Mouse (Mus musculus) heart, postnatal 0 days (tissue): ENCODE results near the gene Casq2. TPM values are rescaled to one million over a fixed set of nuclear protein-coding genes. Genes with fewer than 3 reads are reported as not detected.

Experiments used
- ATAC-seq: fragments of 200-750 bp; cut with Nextera tagmentation; 2 replicates; pipeline ENCODE4 v1.8.0; 2017; ENCODE audit warnings: low read depth, moderate number of reproducible peaks, moderate library complexity; ENCODE audit not compliant: insufficient read depth
- DNase-seq: peaks from one replicate; pipeline ENCODE4 v3.0.0-alpha.2; 2016; ENCODE audit warnings: low spot score
- H3K27ac ChIP-seq: fragments of 300-500 bp; sonication (generic); 2 replicates; pipeline ENCODE4 v1.5.1; 2014; ENCODE audit warnings: low read depth, mild to moderate bottlenecking
- H3K27me3 ChIP-seq: fragments of 300-500 bp; sonication (generic); 2 replicates; pipeline ENCODE4 v1.6.1; 2014; ENCODE audit warnings: low read length, mixed read lengths; ENCODE audit not compliant: control insufficient read depth, insufficient read depth
- H3K36me3 ChIP-seq: fragments of 300-500 bp; sonication (generic); replicated peaks from 2 replicates; pipeline ENCODE4 v1.6.1; 2014; ENCODE audit warnings: low read length, mixed read lengths; ENCODE audit not compliant: control insufficient read depth, insufficient read depth
- H3K4me1 ChIP-seq: fragments of 300-500 bp; sonication (generic); 2 replicates; pipeline ENCODE4 v1.6.1; 2014; ENCODE audit warnings: antibody characterized with exemption; ENCODE audit not compliant: control insufficient read depth, insufficient read depth
- H3K4me2 ChIP-seq: fragments of 300-500 bp; sonication (generic); 2 replicates; pipeline ENCODE4 v1.6.1; 2014; ENCODE audit warnings: low read depth, mild to moderate bottlenecking, low read length, moderate library complexity
- H3K4me3 ChIP-seq: fragments of 300-500 bp; sonication (generic); 2 replicates; pipeline ENCODE4 v1.5.1; 2014; ENCODE audit warnings: low read depth, low read length
- H3K9ac ChIP-seq: fragments of 300-500 bp; sonication (generic); replicated peaks from 2 replicates; pipeline ENCODE4 v1.6.1; 2014; ENCODE audit warnings: low read depth, low read length, mixed read lengths
- H3K9me3 ChIP-seq: fragments of 300-500 bp; sonication (generic); replicated peaks from 2 replicates; pipeline ENCODE4 v1.6.1; 2016; ENCODE audit warnings: low read length; ENCODE audit not compliant: control insufficient read depth
- CTCF ChIP-seq: IDR thresholded peaks from 2 replicates; pipeline ENCODE4 v1.5.1; 2016; ENCODE audit warnings: antibody characterized with exemption, control low read depth, low read depth
- EP300 ChIP-seq: IDR thresholded peaks from 2 replicates; pipeline ENCODE4 v1.6.1; 2016; ENCODE audit warnings: antibody characterized with exemption, low read depth
- WGBS: fragments of 180-500 bp; shearing (Covaris S2); extraction: QIAGEN DNeasy Blood & Tissue Kit; methylation state at CpG from one replicate; pipeline ENCODE4 v1.1.7; 2014; 5-methylcytosine and 5-hydroxymethylcytosine counted together
- polyA plus RNA-seq: library from polyadenylated mRNA; unstranded; fragments of >200 nt; fragmentation: Nextera tagmentation; extraction: Ambion mirVana; gene quantifications from 2 replicates; pipeline ENCODE4 v1.2.1, GENCODE M21; 2015
- total RNA-seq: library from RNA; depleted of rRNA; stranded (reverse); fragments of >200 nt; gene quantifications from 2 replicates; pipeline ENCODE4 v1.2.3, GENCODE M21; 2014; ENCODE audit warnings: low replicate concordance

Casq2 gene
- total and polyA plus RNA-seq, 2 experiments from 2014 or later, result 836 to 872 TPM

DNA sequence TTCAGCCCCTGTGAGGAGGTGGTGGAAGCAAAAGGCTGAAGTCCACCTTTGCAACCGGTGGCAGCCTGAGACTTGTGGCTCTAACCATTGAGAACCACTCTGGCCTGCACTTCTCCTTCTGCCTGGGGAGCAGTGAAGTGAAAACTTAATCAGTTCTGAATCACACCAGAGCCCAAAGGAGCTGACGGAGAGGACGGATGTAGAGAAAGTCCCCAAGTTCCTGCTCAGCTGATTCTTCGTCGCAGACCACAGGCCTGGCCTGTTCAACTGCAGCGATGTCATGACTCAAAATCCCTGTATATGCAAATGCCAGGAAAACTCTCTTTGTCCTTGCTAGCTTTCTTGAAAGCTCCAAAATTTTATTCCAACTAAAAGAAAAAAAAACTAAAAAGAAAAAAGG is 37.4 kb downstream of the Casq2 start:
- H3K27me3 ChIP-seq, result no peaks in the 10 kb centered on the region
- no peaks in the 10 kb centered on the region for H3K9me3 ChIP-seq
- no peak overlapping the region for H3K27ac ChIP-seq
- H3K4me3 ChIP-seq, result no peak overlapping the region
- peaks cover 80% of the 10 kb centered on the region for H3K36me3 ChIP-seq
- no peak overlapping the region for H3K4me2 ChIP-seq
- DNase-seq (no peak), ATAC-seq (no peak)
- no peak for TF ChIP-seq EP300
- H3K9ac ChIP-seq, result no peak overlapping the region
- WGBS, result 60% methylated on average over 6 of the region's 6 CpGs
- no peaks in the 10 kb centered on the region for H3K4me1 ChIP-seq

DNA sequence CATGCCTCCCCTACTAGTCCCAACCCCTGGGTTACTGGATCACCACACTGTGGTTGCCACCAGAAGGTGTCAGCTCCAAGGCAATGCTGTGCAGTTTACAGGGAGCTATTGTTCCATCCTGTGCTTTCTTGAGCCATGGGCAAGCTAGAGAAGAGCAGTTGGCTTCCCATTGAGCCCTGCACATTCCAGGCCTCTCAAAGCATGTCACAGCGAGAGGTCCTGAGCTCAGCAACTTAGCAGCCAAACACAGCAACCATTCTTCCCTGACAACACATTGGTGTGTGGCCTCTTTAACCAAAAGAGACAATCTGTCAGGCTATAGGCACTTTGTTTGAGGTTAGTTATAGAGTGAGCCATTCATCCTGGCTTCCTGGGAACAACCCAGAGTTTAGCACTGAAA is 39.3 kb downstream of the Casq2 start:
- Histone ChIP-seq H3K36me3 (peaks cover 73% of the 10 kb centered on the region), H3K4me2 (no peak overlapping the region), H3K9ac (no peak overlapping the region), H3K27me3 (no peaks in the 10 kb centered on the region), H3K4me3 (no peak overlapping the region), H3K9me3 (no peaks in the 10 kb centered on the region), H3K27ac (no peak overlapping the region), H3K4me1 (no peaks in the 10 kb centered on the region)
- no peak for TF ChIP-seq CTCF
- TF ChIP-seq EP300, result no peak
- WGBS, result 66% methylated on average over 1 of the region's 1 CpGs
- DNase-seq (no peak), ATAC-seq (no peak)

DNA sequence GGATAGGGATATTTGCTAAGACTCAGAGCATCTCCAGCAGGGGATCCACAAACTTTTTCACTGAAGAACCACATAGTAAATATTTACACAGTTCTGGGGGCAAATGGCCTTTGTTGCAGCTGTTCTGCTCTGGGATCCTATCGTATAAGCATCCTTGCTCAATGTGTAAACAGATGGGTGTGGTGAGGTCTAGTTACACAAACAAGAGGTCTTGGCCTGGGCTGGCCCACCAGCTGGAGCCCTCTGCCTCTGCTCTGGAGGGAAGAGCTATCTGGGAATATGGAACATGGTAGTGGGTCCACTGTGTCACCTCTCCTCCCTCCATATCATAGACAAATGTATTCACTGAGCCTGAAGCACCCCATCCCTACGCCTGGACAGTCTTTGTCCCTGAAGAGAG is 40.9 kb downstream of the Casq2 start:
- ATAC-seq (no peak), DNase-seq (no peak)
- TF ChIP-seq EP300 (no peak), CTCF (no peak)
- H3K27ac ChIP-seq, result no peak overlapping the region
- peaks cover 62% of the 10 kb centered on the region for H3K36me3 ChIP-seq
- H3K4me1 ChIP-seq, result no peaks in the 10 kb centered on the region
- 90% methylated on average over 2 of the region's 2 CpGs for WGBS
- H3K27me3 ChIP-seq, result no peaks in the 10 kb centered on the region
- H3K9ac ChIP-seq, result no peak overlapping the region
- H3K4me3 ChIP-seq, result no peak overlapping the region
- no peak overlapping the region for H3K4me2 ChIP-seq
- no peaks in the 10 kb centered on the region for H3K9me3 ChIP-seq

DNA sequence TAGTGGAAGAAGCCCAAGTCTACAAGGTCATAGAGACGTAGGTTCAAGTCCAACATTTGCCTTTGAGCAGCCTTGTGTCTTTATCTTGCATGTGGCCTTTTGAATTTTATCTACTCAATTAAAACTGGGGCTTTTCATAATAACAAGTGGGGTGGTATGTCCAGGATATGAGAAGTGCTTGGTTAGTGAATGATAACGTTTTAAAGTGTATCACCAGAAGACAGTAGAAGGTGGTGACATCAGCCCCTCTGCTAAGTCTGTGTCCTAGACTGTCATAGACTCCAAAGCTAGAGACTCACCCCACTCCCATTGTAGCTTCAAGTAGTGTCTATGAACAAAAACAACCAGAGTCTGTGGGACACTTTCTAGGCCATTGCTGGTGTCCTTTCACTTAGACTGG is 42.0 kb downstream of the Casq2 start:
- Histone ChIP-seq H3K36me3 (peaks cover 69% of the 10 kb centered on the region), H3K4me2 (no peak overlapping the region), H3K27me3 (no peaks in the 10 kb centered on the region), H3K4me1 (no peaks in the 10 kb centered on the region), H3K9me3 (no peaks in the 10 kb centered on the region), H3K9ac (no peak overlapping the region), H3K27ac (no peak overlapping the region), H3K4me3 (no peak overlapping the region)
- TF ChIP-seq EP300 (no peak), CTCF (no peak)
- ATAC-seq, result no peak
- WGBS, result 60% methylated on average over 2 of the region's 2 CpGs
- no peak for DNase-seq

DNA sequence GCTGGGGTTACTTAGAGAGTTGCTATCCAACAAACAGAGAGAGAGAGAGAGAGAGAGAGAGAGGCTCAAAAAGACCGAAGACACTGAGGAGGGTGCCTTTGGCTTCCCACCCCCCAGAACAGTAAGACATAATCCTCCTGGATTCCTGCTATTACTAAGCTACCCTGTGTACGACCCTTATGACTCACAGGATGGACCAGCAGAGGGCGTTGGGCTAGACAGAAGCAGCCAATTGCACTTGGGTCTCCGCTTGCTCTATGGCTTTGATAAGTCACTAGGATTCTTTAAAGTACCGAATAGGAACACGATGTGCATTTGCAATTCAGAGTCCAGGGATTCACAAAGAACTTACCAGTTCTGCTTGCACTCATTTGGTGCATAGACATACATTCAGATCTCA is 44.3 kb downstream of the Casq2 start:
- 57% methylated on average over 6 of the region's 6 CpGs for WGBS
- peaks cover 72% of the 10 kb centered on the region for H3K36me3 ChIP-seq
- DNase-seq, result no peak

DNA sequence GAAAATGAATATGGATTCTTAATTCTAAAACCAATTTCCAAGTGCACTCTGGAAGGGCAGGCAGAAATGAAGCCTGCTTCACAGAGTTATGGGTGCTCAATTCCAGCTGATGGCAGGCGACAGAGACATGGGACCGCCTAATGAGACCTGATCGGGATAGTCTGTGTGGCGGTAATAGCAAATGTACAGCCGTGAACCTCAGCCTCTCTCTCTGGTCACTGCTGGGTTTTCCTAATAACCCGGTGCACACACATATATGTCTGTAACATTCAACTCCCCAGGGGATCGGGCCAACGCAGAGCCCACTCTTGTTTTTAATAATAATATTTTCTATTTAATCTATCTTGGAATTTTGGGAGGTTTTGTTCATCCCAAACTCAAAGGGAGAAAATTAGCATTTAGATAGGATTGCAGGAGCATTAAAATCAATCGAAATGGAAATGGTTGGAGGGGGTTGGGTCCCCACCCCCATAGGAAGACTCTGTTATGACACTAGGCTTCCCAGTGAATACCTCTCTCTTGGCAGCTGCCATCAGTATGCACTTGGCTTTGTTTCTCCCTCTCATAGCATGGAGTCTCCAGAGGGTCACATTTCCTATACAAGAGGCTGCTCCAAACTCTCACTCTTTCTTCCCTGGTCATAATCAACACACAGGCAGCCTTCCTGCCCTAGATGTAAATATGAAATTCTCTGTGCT is 45.6 kb downstream of the Casq2 start:
- Histone ChIP-seq H3K27me3 (no peaks in the 10 kb centered on the region), H3K27ac (no peak overlapping the region), H3K4me3 (no peak overlapping the region), H3K9ac (no peak overlapping the region), H3K36me3 (peaks cover 64% of the 10 kb centered on the region), H3K9me3 (no peaks in the 10 kb centered on the region), H3K4me2 (no peak overlapping the region), H3K4me1 (no peaks in the 10 kb centered on the region)
- ATAC-seq, result no peak
- DNase-seq, result no peak
- TF ChIP-seq CTCF (no peak), EP300 (no peak)
- WGBS, result 87% methylated on average over 9 of the region's 9 CpGs

More for the DNA sequence above, 44.3 kb downstream of the Casq2 start:
- ATAC-seq, result peak; percentile 59; the same call in 1 of the 2 replicates
- no peak overlapping the region for H3K9ac ChIP-seq
- no peak overlapping the region for H3K4me2 ChIP-seq
- H3K4me3 ChIP-seq, result no peak overlapping the region
- H3K9me3 ChIP-seq, result no peaks in the 10 kb centered on the region
- H3K27ac ChIP-seq, result no peak overlapping the region
- peak; percentile 32; the same call in 1 of the 2 replicates for TF ChIP-seq CTCF
- no peak for TF ChIP-seq EP300
- H3K4me1 ChIP-seq, result no peaks in the 10 kb centered on the region
- H3K27me3 ChIP-seq, result no peaks in the 10 kb centered on the region
